Mouse (Mus musculus) midbrain, postnatal 0 days (tissue): ENCODE measurements around the gene Serinc5. TPM values are rescaled to one million over a fixed set of nuclear protein-coding genes. Genes with fewer than 3 reads are reported as not detected.

ENCODE experiments used
- ATAC-seq: fragments of 200-750 bp; cut with Nextera tagmentation; 2 replicates; pipeline ENCODE4 v1.8.0; 2017; ENCODE audit warnings: moderate number of reproducible peaks, mild to moderate bottlenecking, moderate TSS enrichment, moderate library complexity; ENCODE audit not compliant: low FRiP score
- DNase-seq: peaks from one replicate; pipeline ENCODE4 v3.0.0-alpha.2; 2015; ENCODE audit warnings: low spot score
- H3K27ac ChIP-seq: fragments of 300-500 bp; sonication (generic); 2 replicates; pipeline ENCODE4 v1.5.1; 2014; ENCODE audit warnings: low read depth, mild to moderate bottlenecking, low read length, mixed read lengths
- H3K27me3 ChIP-seq: fragments of 300-500 bp; sonication (generic); 2 replicates; pipeline ENCODE4 v1.6.1; 2014; ENCODE audit warnings: low read length, control low read depth, mixed read lengths; ENCODE audit not compliant: insufficient read depth
- H3K36me3 ChIP-seq: fragments of 300-500 bp; sonication (generic); 2 replicates; pipeline ENCODE4 v1.6.1; 2014; ENCODE audit warnings: low read length, control low read depth, mixed read lengths; ENCODE audit not compliant: insufficient read depth
- H3K4me1 ChIP-seq: fragments of 300-500 bp; sonication (generic); 2 replicates; pipeline ENCODE4 v1.6.1; 2014; ENCODE audit warnings: mild to moderate bottlenecking, control low read depth, antibody characterized with exemption, low read length, mixed read lengths; ENCODE audit not compliant: insufficient read depth
- H3K4me2 ChIP-seq: fragments of 300-500 bp; sonication (generic); 2 replicates; pipeline ENCODE4 v1.6.1; 2014; ENCODE audit warnings: low read depth, mild to moderate bottlenecking, low read length, mixed read lengths; ENCODE audit not compliant: poor library complexity, severe bottlenecking
- H3K4me3 ChIP-seq: fragments of 300-500 bp; sonication (generic); 2 replicates; pipeline ENCODE4 v1.5.1; 2014; ENCODE audit warnings: low read depth, mild to moderate bottlenecking, low read length, moderate library complexity
- H3K9ac ChIP-seq: fragments of 300-500 bp; sonication (generic); replicated peaks from 2 replicates; pipeline ENCODE4 v1.6.1; 2014; ENCODE audit warnings: mild to moderate bottlenecking, low read length, moderate library complexity, mixed read lengths; ENCODE audit not compliant: poor library complexity, severe bottlenecking
- H3K9me3 ChIP-seq: fragments of 300-500 bp; sonication (generic); 2 replicates; pipeline ENCODE4 v1.6.1; 2016; ENCODE audit warnings: low read length, control low read depth
- CTCF ChIP-seq: IDR thresholded peaks from 2 replicates; pipeline ENCODE4 v1.5.1; 2016; ENCODE audit warnings: antibody characterized with exemption, mild to moderate bottlenecking
- WGBS: fragments of 180-500 bp; shearing (Covaris S2); extraction: QIAGEN DNeasy Blood & Tissue Kit; methylation state at CpG from one replicate; pipeline ENCODE4 v1.1.7; 2014; 5-methylcytosine and 5-hydroxymethylcytosine counted together
- polyA plus RNA-seq: library from polyadenylated mRNA; unstranded; fragments of >200 nt; fragmentation: Nextera tagmentation; extraction: Ambion mirVana; gene quantifications from 2 replicates; pipeline ENCODE4 v1.2.1, GENCODE M21; 2015
- total RNA-seq: library from RNA; depleted of rRNA; stranded (reverse); fragments of >200 nt; gene quantifications from 2 replicates; pipeline ENCODE4 v1.2.3, GENCODE M21; 2014

Serinc5 gene
- total and polyA plus RNA-seq, 2 experiments from 2014 or later: 13.5 to 38.4 TPM

DNA sequence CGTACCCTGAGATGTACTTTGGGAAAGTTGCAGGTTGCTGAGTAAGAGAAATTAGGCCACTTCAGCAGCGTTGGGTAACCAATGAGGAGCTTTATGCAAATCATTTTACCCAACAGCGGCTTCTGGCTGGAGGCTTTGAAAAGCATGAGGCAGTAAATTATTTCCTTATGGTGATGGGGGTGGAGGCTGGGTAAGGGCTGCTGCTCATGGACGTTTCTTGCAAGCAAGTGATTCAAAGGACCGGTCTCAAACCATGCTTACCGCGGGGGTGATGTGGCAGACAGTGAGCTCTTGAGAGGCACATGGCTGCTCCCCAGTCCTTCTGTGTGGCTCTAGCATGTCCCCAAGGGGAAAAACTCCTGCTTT is 26.0 kb downstream of the Serinc5 start:
- DNase-seq (peak; percentile 68), ATAC-seq (0 out of 2 replicates have a peak, but pooled peaks have one; percentile 39)
- no peak overlapping the region for H3K9ac ChIP-seq
- TF ChIP-seq CTCF: no peak
- peaks cover 2% of the 10 kb centered on the region; the same call in 1 of the 2 replicates for H3K4me1 ChIP-seq
- H3K4me3 ChIP-seq: no peak overlapping the region
- H3K36me3 ChIP-seq: no peaks in the 10 kb centered on the region
- 6% methylated on average over 7 of the region's 7 CpGs for WGBS
- no peaks in the 10 kb centered on the region for H3K27me3 ChIP-seq
- H3K27ac ChIP-seq: no peak overlapping the region
- no peaks in the 10 kb centered on the region for H3K9me3 ChIP-seq
- H3K4me2 ChIP-seq: no peak overlapping the region

DNA sequence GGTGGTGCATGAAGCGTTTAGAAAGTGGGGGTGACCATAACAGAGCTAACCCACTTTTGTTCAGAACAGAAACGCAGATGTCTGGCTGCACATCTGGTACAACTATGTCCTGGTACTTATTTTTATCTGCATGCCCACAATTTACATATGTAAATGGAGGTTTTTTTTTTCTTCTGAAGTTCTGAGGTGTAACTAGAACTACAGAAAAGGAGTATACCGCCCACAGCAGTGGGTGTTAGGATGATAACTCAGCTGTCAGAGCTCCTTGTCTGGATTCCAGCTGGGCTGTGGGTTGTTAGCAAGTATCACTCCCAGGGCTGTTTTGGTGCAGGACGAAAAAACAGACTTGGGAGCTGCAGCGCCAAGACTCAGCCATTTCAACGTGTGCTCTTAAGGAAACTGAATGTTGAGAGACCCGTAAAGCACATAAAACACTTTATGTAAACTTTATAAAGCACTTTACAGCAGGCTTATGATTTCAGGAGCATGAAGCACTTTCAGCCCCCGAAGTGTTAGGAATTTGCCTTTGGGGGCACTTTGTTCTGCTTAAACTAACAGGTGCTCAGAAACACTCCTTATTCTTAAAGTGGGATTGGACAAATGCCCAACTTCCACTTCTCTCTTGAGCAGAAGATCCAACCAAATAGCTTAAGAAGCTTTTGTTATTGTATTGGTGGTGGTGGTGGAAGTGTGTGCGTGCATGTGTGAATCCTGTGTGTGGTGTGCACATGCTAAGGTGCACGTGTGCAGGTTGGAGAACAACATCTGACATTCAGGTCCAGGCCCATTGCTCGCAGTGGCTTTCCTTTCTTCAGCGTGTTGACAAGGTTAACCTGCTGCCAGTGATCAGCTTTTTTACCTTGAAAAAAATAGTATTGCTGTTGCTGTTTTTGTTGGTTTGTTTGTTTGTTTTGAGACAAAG is 28.5 kb downstream of the Serinc5 start:
- no peaks in the 10 kb centered on the region for H3K9me3 ChIP-seq
- no peaks in the 10 kb centered on the region for H3K27me3 ChIP-seq
- no peak for ATAC-seq
- H3K4me1 ChIP-seq: no peaks in the 10 kb centered on the region; the same call in 1 of the 2 replicates
- no peaks in the 10 kb centered on the region for H3K36me3 ChIP-seq
- H3K27ac ChIP-seq: no peak overlapping the region
- no peak overlapping the region for H3K9ac ChIP-seq
- H3K4me3 ChIP-seq: no peak overlapping the region
- no peak overlapping the region for H3K4me2 ChIP-seq
- TF ChIP-seq CTCF: no peak
- no peak for DNase-seq
- 78% methylated on average over 12 of the region's 12 CpGs for WGBS

- TF ChIP-seq CTCF: no peak
- no peak overlapping the region for H3K4me2 ChIP-seq
- 91% methylated on average over 3 of the region's 3 CpGs for WGBS
These were observed 33.3 kb downstream of the Serinc5 start for GRCm38 (mm10) chr13:92644199-92644598.

DNA sequence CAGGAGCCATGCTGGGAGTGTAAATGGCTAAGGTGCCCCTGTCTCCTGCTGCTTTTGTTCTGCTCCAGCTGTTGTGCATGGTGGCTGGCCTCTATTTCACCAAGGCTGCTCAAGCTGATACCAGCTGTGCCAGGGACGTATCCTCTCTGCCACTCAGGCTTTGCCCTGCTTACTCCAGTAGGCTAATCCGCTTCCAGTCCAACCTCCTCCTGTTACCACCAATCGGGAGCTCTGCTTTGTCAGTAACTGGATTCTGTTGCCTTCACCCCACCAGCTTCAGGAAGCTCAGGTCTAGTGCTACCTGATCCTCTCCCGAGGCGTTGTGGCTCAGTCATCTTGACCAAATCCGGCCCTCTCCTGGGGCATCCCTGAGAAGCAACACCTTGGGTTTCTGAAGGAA is 33.9 kb downstream of the Serinc5 start:
- no peaks in the 10 kb centered on the region for H3K36me3 ChIP-seq
- ATAC-seq (peak; percentile 54; the same call in 1 of the 2 replicates), DNase-seq (no peak)
- no peak for TF ChIP-seq CTCF
- no peak overlapping the region for H3K9ac ChIP-seq
- no peaks in the 10 kb centered on the region for H3K27me3 ChIP-seq
- no peaks in the 10 kb centered on the region for H3K4me1 ChIP-seq
- no peak overlapping the region for H3K27ac ChIP-seq
- no peaks in the 10 kb centered on the region for H3K9me3 ChIP-seq
- 69% methylated on average over 6 of the region's 6 CpGs for WGBS
- H3K4me3 ChIP-seq: no peak overlapping the region
- no peak overlapping the region for H3K4me2 ChIP-seq

More at GRCm38 (mm10) chr13:92644199-92644598, 33.3 kb downstream of the Serinc5 start:
- no peaks in the 10 kb centered on the region for H3K27me3 ChIP-seq
- ATAC-seq: no peak
- no peaks in the 10 kb centered on the region for H3K9me3 ChIP-seq
- H3K27ac ChIP-seq: no peak overlapping the region
- no peaks in the 10 kb centered on the region for H3K36me3 ChIP-seq
- H3K4me3 ChIP-seq: no peak overlapping the region
- no peak for DNase-seq
- no peaks in the 10 kb centered on the region for H3K4me1 ChIP-seq
- H3K9ac ChIP-seq: no peak overlapping the region

- DNase-seq (peak; percentile 60), ATAC-seq (no peak)
- H3K4me1 ChIP-seq: no peaks in the 10 kb centered on the region
- no peak overlapping the region for H3K27ac ChIP-seq
- WGBS: 61% methylated on average over 2 of the region's 2 CpGs
- H3K4me3 ChIP-seq: no peak overlapping the region
- H3K9me3 ChIP-seq: no peaks in the 10 kb centered on the region
- TF ChIP-seq CTCF: no peak
- H3K36me3 ChIP-seq: no peaks in the 10 kb centered on the region
- no peak overlapping the region for H3K9ac ChIP-seq
- no peak overlapping the region for H3K4me2 ChIP-seq
- no peaks in the 10 kb centered on the region for H3K27me3 ChIP-seq
These were observed 36.8 kb downstream of the Serinc5 start for GRCm38 (mm10) chr13:92647695-92648094.

DNA sequence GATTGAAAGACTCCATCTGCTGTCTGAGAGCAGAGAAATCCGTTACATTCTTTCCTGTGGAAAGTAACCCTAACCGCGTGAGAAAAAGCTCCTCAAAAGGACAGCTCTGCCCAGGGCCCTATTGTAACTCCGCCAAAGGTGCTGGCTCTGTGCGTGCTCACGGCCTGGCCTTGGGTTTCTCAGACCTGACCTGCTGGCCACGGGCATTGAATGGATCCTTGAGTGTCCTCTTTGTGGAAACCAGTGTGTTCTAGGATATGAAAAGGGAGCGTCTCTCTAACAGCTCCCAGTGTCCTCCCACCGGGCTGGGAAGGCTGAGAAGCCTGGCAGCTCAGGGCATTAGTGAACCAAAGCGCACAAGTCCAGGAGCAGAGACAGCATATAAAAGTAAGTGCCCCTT is 38.2 kb downstream of the Serinc5 start:
- Histone ChIP-seq H3K27ac (no peak overlapping the region), H3K36me3 (no peaks in the 10 kb centered on the region), H3K4me2 (no peak overlapping the region), H3K27me3 (no peaks in the 10 kb centered on the region), H3K4me3 (no peak overlapping the region), H3K9ac (no peak overlapping the region), H3K9me3 (no peaks in the 10 kb centered on the region), H3K4me1 (no peaks in the 10 kb centered on the region)
- no peak for DNase-seq
- 85% methylated on average over 10 of the region's 10 CpGs for WGBS
- no peak for ATAC-seq
- no peak for TF ChIP-seq CTCF
